Mouse (Mus musculus) G1E (cell line): ENCODE results near the gene Btg3.

Source experiments
- CTCF ChIP-seq: IDR thresholded peaks from 2 replicates; pipeline ENCODE4 v1.5.1; 2012; ENCODE audit warnings: low read depth, low read length, inconsistent platforms, mixed read lengths
- GATA1 ChIP-seq: IDR thresholded peaks from 2 replicates; pipeline ENCODE4 v1.6.1; 2012; ENCODE audit warnings: borderline replicate concordance, low read length, inconsistent platforms, mixed read lengths

- no peak for TF ChIP-seq CTCF
- no peak for TF ChIP-seq GATA1
These were observed 22.4 kb upstream of the Btg3 start for GRCm38 (mm10) chr16:78399423-78399822.
